Mouse (Mus musculus): ENCODE measurements around the gene Lce1d. TPM values are rescaled to one million over a fixed set of nuclear protein-coding genes. Genes with fewer than 3 reads are reported as not detected.
"Not testable (repeated sequence)": the region's sequence is repeated elsewhere in the genome, so short reads cannot be mapped to it uniquely, and the experiment has no call there.

The Lce1d gene
- total and polyA plus RNA-seq, 2 experiments: not detected

GRCm38 (mm10) chr3:92691688-92692087 is 4.7 kb upstream of the Lce1d start:
- Histone ChIP-seq H3K27ac (replicated peaks; ENCODE audit: insufficient read depth, low read depth, low read length) (no peak overlapping the region), H3K4me1 (ENCODE audit: control insufficient read depth, insufficient read depth, low read length) (no peaks in the 10 kb centered on the region), H3K4me3 (ENCODE audit: insufficient read depth, low read depth, low read length) (no peak overlapping the region), H3K27me3 (ENCODE audit: control insufficient read depth, insufficient read depth, low read length) (no peaks in the 10 kb centered on the region), H3K9ac (ENCODE audit: low read depth, low read length) (no peak overlapping the region), H3K36me3 (ENCODE audit: control insufficient read depth, insufficient read depth, low read length) (no peaks in the 10 kb centered on the region), H3K79me2 (ENCODE audit: control insufficient read depth, insufficient read depth, low read length) (no peaks in the 10 kb centered on the region)
- no peak for DNase-seq (ENCODE audit: extremely low read depth, low read depth, low spot score)
- TF ChIP-seq CTCF (IDR thresholded peaks at IDR 0.05; ENCODE audit: low read depth, low read length) (no peak), POLR2A (IDR thresholded peaks at IDR 0.05; ENCODE audit: extremely low read depth, insufficient read depth, low read length) (no peak)

- not testable (repeated sequence) for H3K79me2 ChIP-seq (ENCODE audit: control insufficient read depth, insufficient read depth, low read length); H3K4me3 ChIP-seq (ENCODE audit: insufficient read depth, low read depth, low read length); H3K9ac ChIP-seq (ENCODE audit: low read depth, low read length); H3K27me3 ChIP-seq (ENCODE audit: control insufficient read depth, insufficient read depth, low read length); H3K27ac ChIP-seq (replicated peaks; ENCODE audit: insufficient read depth, low read depth, low read length); DNase-seq (ENCODE audit: extremely low read depth, low read depth, low spot score); H3K4me1 ChIP-seq (ENCODE audit: control insufficient read depth, insufficient read depth, low read length); H3K36me3 ChIP-seq (ENCODE audit: control insufficient read depth, insufficient read depth, low read length)
- WGBS: 61% methylated on average over 16 of the region's 16 CpGs
Observed at GRCm38 (mm10) chr3:92689154-92689553, 2.1 kb upstream of the Lce1d start.

- Histone ChIP-seq H3K27ac (replicated peaks; ENCODE audit: insufficient read depth, low read depth, low read length) (no peak within 1 kb of the TSS), H3K4me1 (ENCODE audit: control insufficient read depth, insufficient read depth, low read length) (no peaks in the 10 kb centered on the region), H3K9ac (ENCODE audit: low read depth, low read length) (no peak within 1 kb of the TSS), H3K4me3 (ENCODE audit: insufficient read depth, low read depth, low read length) (no peak within 1 kb of the TSS), H3K36me3 (ENCODE audit: control insufficient read depth, insufficient read depth, low read length) (no peaks in the 10 kb centered on the region), H3K79me2 (ENCODE audit: control insufficient read depth, insufficient read depth, low read length) (no peaks in the 10 kb centered on the region), H3K27me3 (ENCODE audit: control insufficient read depth, insufficient read depth, low read length) (no peaks in the 10 kb centered on the region)
- TF ChIP-seq POLR2A (IDR thresholded peaks at IDR 0.05; ENCODE audit: extremely low read depth, insufficient read depth, low read length) (no peak), CTCF (IDR thresholded peaks at IDR 0.05; ENCODE audit: low read depth, low read length) (no peak)
- WGBS: 75% methylated on average over 4 of the region's 4 CpGs
- DNase-seq (ENCODE audit: extremely low read depth, low read depth, low spot score): no peak
Observed at GRCm38 (mm10) chr3:92678947-92679346, 8.1 kb downstream of the Lce1d start, which contains the start of gene Lce1c. Lce1c (plus strand) TSS chr3:92679247.

- Histone ChIP-seq H3K36me3 (ENCODE audit: control insufficient read depth, insufficient read depth, low read length) (no peaks in the 10 kb centered on the region), H3K27ac (replicated peaks; ENCODE audit: insufficient read depth, low read depth, low read length) (no peak within 1 kb of the TSS), H3K79me2 (ENCODE audit: control insufficient read depth, insufficient read depth, low read length) (no peaks in the 10 kb centered on the region), H3K4me3 (ENCODE audit: insufficient read depth, low read depth, low read length) (no peak within 1 kb of the TSS), H3K27me3 (ENCODE audit: control insufficient read depth, insufficient read depth, low read length) (no peaks in the 10 kb centered on the region), H3K4me1 (ENCODE audit: control insufficient read depth, insufficient read depth, low read length) (no peaks in the 10 kb centered on the region), H3K9ac (ENCODE audit: low read depth, low read length) (no peak within 1 kb of the TSS)
- no peak for DNase-seq (ENCODE audit: extremely low read depth, low read depth, low spot score)
- TF ChIP-seq CTCF (IDR thresholded peaks at IDR 0.05; ENCODE audit: low read depth, low read length) (no peak), POLR2A (IDR thresholded peaks at IDR 0.05; ENCODE audit: extremely low read depth, insufficient read depth, low read length) (no peak)
Observed at GRCm38 (mm10) chr3:92670215-92670614, 16.8 kb downstream of the Lce1d start, which contains the start of gene Lce1a2. Lce1a2 (minus strand) TSS chr3:92670315.

- TF ChIP-seq CTCF (IDR thresholded peaks at IDR 0.05; ENCODE audit: low read depth, low read length) (no peak), POLR2A (IDR thresholded peaks at IDR 0.05; ENCODE audit: extremely low read depth, insufficient read depth, low read length) (no peak)
- Histone ChIP-seq H3K79me2 (ENCODE audit: control insufficient read depth, insufficient read depth, low read length) (no peaks in the 10 kb centered on the region), H3K4me1 (ENCODE audit: control insufficient read depth, insufficient read depth, low read length) (no peaks in the 10 kb centered on the region), H3K36me3 (ENCODE audit: control insufficient read depth, insufficient read depth, low read length) (no peaks in the 10 kb centered on the region), H3K27ac (replicated peaks; ENCODE audit: insufficient read depth, low read depth, low read length) (no peak within 1 kb of the TSS), H3K4me3 (ENCODE audit: insufficient read depth, low read depth, low read length) (no peak within 1 kb of the TSS), H3K27me3 (ENCODE audit: control insufficient read depth, insufficient read depth, low read length) (no peaks in the 10 kb centered on the region), H3K9ac (ENCODE audit: low read depth, low read length) (no peak within 1 kb of the TSS)
- DNase-seq (ENCODE audit: extremely low read depth, low read depth, low spot score): no peak
Observed at GRCm38 (mm10) chr3:92656826-92657225, 30.2 kb downstream of the Lce1d start, which contains the start of gene Lce1b. Lce1b (minus strand) TSS chr3:92656926.

GRCm38 (mm10) chr3:92648207-92648606 is 38.8 kb downstream of the Lce1d start, which contains the start of gene Lce1a1:
Lce1a1 (minus strand) TSS chr3:92648307.
- no peaks in the 10 kb centered on the region for H3K4me1 ChIP-seq (ENCODE audit: control insufficient read depth, insufficient read depth, low read length)

More at GRCm38 (mm10) chr3:92648207-92648606, 38.8 kb downstream of the Lce1d start, which contains the start of gene Lce1a1:
- Histone ChIP-seq H3K4me3 (ENCODE audit: insufficient read depth, low read depth, low read length) (no peak within 1 kb of the TSS), H3K27ac (replicated peaks; ENCODE audit: insufficient read depth, low read depth, low read length) (no peak within 1 kb of the TSS), H3K79me2 (ENCODE audit: control insufficient read depth, insufficient read depth, low read length) (no peaks in the 10 kb centered on the region), H3K9ac (ENCODE audit: low read depth, low read length) (no peak within 1 kb of the TSS), H3K27me3 (ENCODE audit: control insufficient read depth, insufficient read depth, low read length) (no peaks in the 10 kb centered on the region), H3K36me3 (ENCODE audit: control insufficient read depth, insufficient read depth, low read length) (no peaks in the 10 kb centered on the region)
- TF ChIP-seq CTCF (IDR thresholded peaks at IDR 0.05; ENCODE audit: low read depth, low read length) (no peak), POLR2A (IDR thresholded peaks at IDR 0.05; ENCODE audit: extremely low read depth, insufficient read depth, low read length) (no peak)
- 74% methylated on average over 1 of the region's 1 CpGs for WGBS
- no peak for DNase-seq (ENCODE audit: extremely low read depth, low read depth, low spot score)

Measured in liver, adult 2 months (tissue).